Mouse (Mus musculus) liver, embryonic 13.5 days (tissue): ENCODE results near the gene Dntt. TPM values are rescaled to one million over a fixed set of nuclear protein-coding genes. Genes with fewer than 3 reads are reported as not detected.
A peak's percentile ranks its signal among the peaks of the same experiment; 100 is the strongest.

Experiments
- ATAC-seq: fragments of 200-750 bp; cut with Nextera tagmentation; 2 replicates; pipeline ENCODE4 v1.8.0; 2017; ENCODE audit warnings: low read depth, mild to moderate bottlenecking, moderate number of reproducible peaks, moderate library complexity
- DNase-seq: peaks from one replicate; pipeline ENCODE4 v3.0.0; 2022
- H3K27ac ChIP-seq: fragments of 300-500 bp; sonication (generic); 2 replicates; pipeline ENCODE4 v1.5.1; 2015; ENCODE audit warnings: moderate library complexity, mild to moderate bottlenecking, inconsistent platforms
- H3K27me3 ChIP-seq: fragments of 300-500 bp; sonication (generic); 2 replicates; pipeline ENCODE4 v1.6.1; 2015; ENCODE audit warnings: mild to moderate bottlenecking, inconsistent platforms
- H3K36me3 ChIP-seq: fragments of 300-500 bp; sonication (generic); 2 replicates; pipeline ENCODE4 v1.6.1; 2015; ENCODE audit warnings: mild to moderate bottlenecking, inconsistent platforms
- H3K4me1 ChIP-seq: fragments of 300-500 bp; sonication (generic); replicated peaks from 2 replicates; pipeline ENCODE4 v1.6.1; 2015; ENCODE audit warnings: inconsistent platforms
- H3K4me2 ChIP-seq: fragments of 300-500 bp; sonication (generic); 2 replicates; pipeline ENCODE4 v1.6.1; 2015; ENCODE audit warnings: inconsistent platforms, mild to moderate bottlenecking, moderate library complexity
- H3K4me3 ChIP-seq: fragments of 300-500 bp; sonication (generic); replicated peaks from 2 replicates; pipeline ENCODE4 v1.5.1; 2015; ENCODE audit warnings: mild to moderate bottlenecking, inconsistent platforms
- H3K9ac ChIP-seq: fragments of 300-500 bp; sonication (generic); 2 replicates; pipeline ENCODE4 v1.6.1; 2015; ENCODE audit warnings: mild to moderate bottlenecking, inconsistent platforms
- H3K9me3 ChIP-seq: fragments of 300-500 bp; sonication (generic); replicated peaks from 2 replicates; pipeline ENCODE4 v1.6.1; 2016; ENCODE audit warnings: inconsistent platforms
- WGBS: fragments of 180-500 bp; shearing (Covaris S2); methylation state at CpG from one replicate; pipeline ENCODE4 v1.1.7; 2015; ENCODE audit not compliant: insufficient replicate concordance; 5-methylcytosine and 5-hydroxymethylcytosine counted together
- polyA plus RNA-seq: library from polyadenylated mRNA; unstranded; fragments of >200 nt; fragmentation: Nextera tagmentation; extraction: Ambion mirVana; gene quantifications from 2 replicates; pipeline ENCODE4 v1.2.1, GENCODE M21; 2015

Dntt gene
- polyA plus RNA-seq, 1 experiment from 2014 or later, result 0.07 TPM

- WGBS, result 70% methylated on average over 14 of the region's 14 CpGs
- Histone ChIP-seq H3K4me2 (no peak overlapping the region), H3K4me3 (no peak overlapping the region), H3K9ac (no peak overlapping the region), H3K36me3 (no peaks in the 10 kb centered on the region), H3K27me3 (0 out of 2 replicates have a peak, but pooled peaks cover 2% of the 10 kb centered on the region), H3K27ac (no peak overlapping the region), H3K4me1 (no peaks in the 10 kb centered on the region), H3K9me3 (no peaks in the 10 kb centered on the region)
- ATAC-seq, result no peak
- DNase-seq, result no peak
These were observed 44.8 kb downstream of the Dntt start for GRCm38 (mm10) chr19:41073746-41074455.

- WGBS, result 76% methylated on average over 3 of the region's 3 CpGs
- no peak within 1 kb of the TSS for H3K9ac ChIP-seq
- no peak within 1 kb of the TSS for H3K4me2 ChIP-seq
- H3K27ac ChIP-seq, result no peak within 1 kb of the TSS
- H3K36me3 ChIP-seq, result no peaks in the 10 kb centered on the region
- ATAC-seq (no peak), DNase-seq (no peak)
- no peak within 1 kb of the TSS for H3K4me3 ChIP-seq
- H3K9me3 ChIP-seq, result no peaks in the 10 kb centered on the region
- H3K27me3 ChIP-seq, result no peaks in the 10 kb centered on the region
- no peaks in the 10 kb centered on the region for H3K4me1 ChIP-seq
These were observed 47.8 kb downstream of the Dntt start, which contains the start of gene Opalin for GRCm38 (mm10) chr19:41076906-41077305. TSS of gene Opalin (minus strand) at chr19:41077113.

- Histone ChIP-seq H3K4me1 (no peaks in the 10 kb centered on the region), H3K4me3 (no peak overlapping the region), H3K27me3 (no peaks in the 10 kb centered on the region; the same call in 1 of the 2 replicates)
These were observed 52.5 kb downstream of the Dntt start for GRCm38 (mm10) chr19:41081589-41081988.

GRCm38 (mm10) chr19:41083646-41084045, 54.6 kb downstream of the Dntt start:
- Histone ChIP-seq H3K27me3 (peaks cover 13% of the 10 kb centered on the region), H3K4me2 (no peak overlapping the region), H3K27ac (no peak overlapping the region), H3K9me3 (no peaks in the 10 kb centered on the region), H3K4me3 (no peak overlapping the region), H3K9ac (no peak overlapping the region), H3K4me1 (no peaks in the 10 kb centered on the region), H3K36me3 (no peaks in the 10 kb centered on the region)
- DNase-seq, result no peak
- 72% methylated on average over 14 of the region's 14 CpGs for WGBS
- ATAC-seq, result no peak

More at GRCm38 (mm10) chr19:41081589-41081988, 52.5 kb downstream of the Dntt start:
- 60% methylated on average over 3 of the region's 3 CpGs for WGBS
- Histone ChIP-seq H3K4me2 (no peak overlapping the region), H3K9ac (no peak overlapping the region), H3K9me3 (no peaks in the 10 kb centered on the region), H3K27ac (no peak overlapping the region), H3K36me3 (no peaks in the 10 kb centered on the region)
- ATAC-seq, result no peak
- DNase-seq, result no peak

- Histone ChIP-seq H3K4me1 (no peaks in the 10 kb centered on the region), H3K36me3 (no peaks in the 10 kb centered on the region), H3K4me2 (no peak overlapping the region), H3K4me3 (no peak overlapping the region), H3K9me3 (no peaks in the 10 kb centered on the region), H3K27me3 (peaks cover 21% of the 10 kb centered on the region), H3K27ac (no peak overlapping the region), H3K9ac (no peak overlapping the region)
- WGBS, result 60% methylated on average over 6 of the region's 6 CpGs
- DNase-seq (no peak), ATAC-seq (no peak)
These were observed 57.2 kb downstream of the Dntt start for GRCm38 (mm10) chr19:41086289-41086688.

- H3K4me1 ChIP-seq, result no peaks in the 10 kb centered on the region
- H3K9me3 ChIP-seq, result no peaks in the 10 kb centered on the region
- WGBS, result 0% methylated on average over 2 of the region's 2 CpGs
- peaks cover 21% of the 10 kb centered on the region for H3K27me3 ChIP-seq
- no peak overlapping the region for H3K9ac ChIP-seq
- H3K4me2 ChIP-seq, result no peak overlapping the region
- DNase-seq, result peak; percentile 28
- no peak overlapping the region for H3K27ac ChIP-seq
- no peak for ATAC-seq
- H3K4me3 ChIP-seq, result no peak overlapping the region
- H3K36me3 ChIP-seq, result no peaks in the 10 kb centered on the region
These were observed 57.6 kb downstream of the Dntt start for GRCm38 (mm10) chr19:41086700-41087099.

- ATAC-seq, result no peak
- Histone ChIP-seq H3K36me3 (no peaks in the 10 kb centered on the region), H3K4me3 (no peak overlapping the region), H3K27me3 (peaks cover 21% of the 10 kb centered on the region), H3K9me3 (no peaks in the 10 kb centered on the region), H3K4me2 (no peak overlapping the region), H3K9ac (no peak overlapping the region), H3K27ac (no peak overlapping the region), H3K4me1 (no peaks in the 10 kb centered on the region)
- 33% methylated on average over 4 of the region's 4 CpGs for WGBS
- DNase-seq, result no peak
These were observed 58.8 kb downstream of the Dntt start for GRCm38 (mm10) chr19:41087901-41088300.

GRCm38 (mm10) chr19:41088491-41088890, 59.4 kb downstream of the Dntt start:
- H3K9me3 ChIP-seq, result no peaks in the 10 kb centered on the region
- peak overlapping the region; percentile 21; the same call in 1 of the 2 replicates for H3K4me2 ChIP-seq
- 26% methylated on average over 18 of the region's 18 CpGs for WGBS
- H3K27ac ChIP-seq, result no peak overlapping the region
- H3K9ac ChIP-seq, result no peak overlapping the region
- no peaks in the 10 kb centered on the region for H3K4me1 ChIP-seq
- DNase-seq (no peak), ATAC-seq (no peak)
- H3K4me3 ChIP-seq, result no peak overlapping the region
- peaks cover 21% of the 10 kb centered on the region for H3K27me3 ChIP-seq
- no peaks in the 10 kb centered on the region for H3K36me3 ChIP-seq

- Histone ChIP-seq H3K27ac (no peak overlapping the region), H3K9me3 (no peaks in the 10 kb centered on the region), H3K27me3 (peaks cover 21% of the 10 kb centered on the region), H3K36me3 (no peaks in the 10 kb centered on the region), H3K9ac (no peak overlapping the region), H3K4me1 (no peaks in the 10 kb centered on the region), H3K4me3 (no peak overlapping the region), H3K4me2 (no peak overlapping the region)
- 8% methylated on average over 5 of the region's 5 CpGs for WGBS
- DNase-seq (peak; percentile 13), ATAC-seq (no peak)
These were observed 60.8 kb downstream of the Dntt start for GRCm38 (mm10) chr19:41089833-41090232.

GRCm38 (mm10) chr19:41091901-41092300, 62.8 kb downstream of the Dntt start:
- 14% methylated on average over 2 of the region's 2 CpGs for WGBS
- ATAC-seq, result no peak
- no peak overlapping the region for H3K4me2 ChIP-seq
- DNase-seq, result no peak
- H3K4me1 ChIP-seq, result no peaks in the 10 kb centered on the region
- no peak overlapping the region for H3K4me3 ChIP-seq
- H3K27me3 ChIP-seq, result peaks cover 21% of the 10 kb centered on the region
- H3K9me3 ChIP-seq, result no peaks in the 10 kb centered on the region
- H3K36me3 ChIP-seq, result no peaks in the 10 kb centered on the region
- H3K27ac ChIP-seq, result no peak overlapping the region
- H3K9ac ChIP-seq, result no peak overlapping the region

- Histone ChIP-seq H3K9ac (no peak overlapping the region), H3K4me2 (no peak overlapping the region), H3K9me3 (no peaks in the 10 kb centered on the region), H3K36me3 (no peaks in the 10 kb centered on the region), H3K4me3 (no peak overlapping the region), H3K4me1 (no peaks in the 10 kb centered on the region), H3K27ac (no peak overlapping the region), H3K27me3 (no peaks in the 10 kb centered on the region)
- ATAC-seq (no peak), DNase-seq (no peak)
- 57% methylated on average over 4 of the region's 4 CpGs for WGBS
These were observed 68.0 kb downstream of the Dntt start for GRCm38 (mm10) chr19:41097038-41097437.

- Histone ChIP-seq H3K27ac (no peak overlapping the region), H3K4me3 (no peak overlapping the region)
- 71% methylated on average over 7 of the region's 7 CpGs for WGBS
These were observed 71.8 kb downstream of the Dntt start for GRCm38 (mm10) chr19:41100863-41101262.

More at GRCm38 (mm10) chr19:41100863-41101262, 71.8 kb downstream of the Dntt start:
- Histone ChIP-seq H3K4me1 (no peaks in the 10 kb centered on the region), H3K27me3 (no peaks in the 10 kb centered on the region), H3K9me3 (no peaks in the 10 kb centered on the region), H3K36me3 (no peaks in the 10 kb centered on the region), H3K4me2 (no peak overlapping the region), H3K9ac (no peak overlapping the region)
- ATAC-seq (no peak), DNase-seq (no peak)
